Mouse (Mus musculus): ENCODE measurements at regions not wholly inside any gene's neighbourhood (a gene's known extent, or its start where the extent isn't known, plus 50 kb on each side); places are given as distances from the start of the nearest gene placed in this dataset.
A peak's percentile ranks its signal among the peaks of the same experiment; 100 is the strongest.

- TF ChIP-seq CTCF (IDR thresholded peaks at IDR 0.05; ENCODE audit: low read depth, low read length) (no peak), POLR2A (IDR thresholded peaks at IDR 0.05; ENCODE audit: insufficient read depth, low read length) (no peak), EP300 (IDR thresholded peaks at IDR 0.05; ENCODE audit: insufficient read depth, low read depth, low read length) (no peak)
- Histone ChIP-seq H3K9ac (ENCODE audit: low read depth, poor library complexity, severe bottlenecking) (no peak overlapping the region), H3K36me3 (ENCODE audit: control insufficient read depth, insufficient read depth, low read length, poor library complexity, severe bottlenecking) (no peaks in the 10 kb centered on the region), H3K9me3 (replicated peaks; ENCODE audit: control insufficient read depth, insufficient read depth, low read length, poor library complexity, severe bottlenecking) (no peaks in the 10 kb centered on the region), H3K27ac (ENCODE audit: insufficient read depth, low read length) (no peak overlapping the region), H3K27me3 (ENCODE audit: control insufficient read depth, insufficient read depth, low read length, poor library complexity, severe bottlenecking) (no peaks in the 10 kb centered on the region), H3K4me1 (ENCODE audit: control insufficient read depth, insufficient read depth, low read length) (no peaks in the 10 kb centered on the region), H3K4me3 (ENCODE audit: low read depth, low read length) (peak overlapping the region; percentile 35)
Measured at GRCm38 (mm10) chr4:131100796-131101156, 156.6 kb downstream of the Matn1 start.

GRCm38 (mm10) chr4:131102163-131102562 lies 158.0 kb downstream of the Matn1 start:
- TF ChIP-seq CTCF (IDR thresholded peaks at IDR 0.05; ENCODE audit: low read depth, low read length) (no peak), POLR2A (IDR thresholded peaks at IDR 0.05; ENCODE audit: insufficient read depth, low read length) (no peak), EP300 (IDR thresholded peaks at IDR 0.05; ENCODE audit: insufficient read depth, low read depth, low read length) (no peak)
- H3K27ac ChIP-seq (ENCODE audit: insufficient read depth, low read length), result no peak overlapping the region
- no peaks in the 10 kb centered on the region for H3K27me3 ChIP-seq (ENCODE audit: control insufficient read depth, insufficient read depth, low read length, poor library complexity, severe bottlenecking)
- no peaks in the 10 kb centered on the region for H3K4me1 ChIP-seq (ENCODE audit: control insufficient read depth, insufficient read depth, low read length)
- no peak overlapping the region for H3K9ac ChIP-seq (ENCODE audit: low read depth, poor library complexity, severe bottlenecking)
- H3K9me3 ChIP-seq (replicated peaks; ENCODE audit: control insufficient read depth, insufficient read depth, low read length, poor library complexity, severe bottlenecking), result no peaks in the 10 kb centered on the region
- H3K4me3 ChIP-seq (ENCODE audit: low read depth, low read length), result no peak overlapping the region
- no peaks in the 10 kb centered on the region for H3K36me3 ChIP-seq (ENCODE audit: control insufficient read depth, insufficient read depth, low read length, poor library complexity, severe bottlenecking)

GRCm38 (mm10) chr4:131107127-131107857 lies 163.1 kb downstream of the Matn1 start:
- Histone ChIP-seq H3K4me3 (ENCODE audit: low read depth, low read length) (no peak overlapping the region), H3K9me3 (replicated peaks; ENCODE audit: control insufficient read depth, insufficient read depth, low read length, poor library complexity, severe bottlenecking) (no peaks in the 10 kb centered on the region), H3K9ac (ENCODE audit: low read depth, poor library complexity, severe bottlenecking) (no peak overlapping the region), H3K27me3 (ENCODE audit: control insufficient read depth, insufficient read depth, low read length, poor library complexity, severe bottlenecking) (no peaks in the 10 kb centered on the region), H3K36me3 (ENCODE audit: control insufficient read depth, insufficient read depth, low read length, poor library complexity, severe bottlenecking) (no peaks in the 10 kb centered on the region), H3K4me1 (ENCODE audit: control insufficient read depth, insufficient read depth, low read length) (no peaks in the 10 kb centered on the region), H3K27ac (ENCODE audit: insufficient read depth, low read length) (no peak overlapping the region)
- no peak for TF ChIP-seq EP300 (IDR thresholded peaks at IDR 0.05; ENCODE audit: insufficient read depth, low read depth, low read length)
- no peak for TF ChIP-seq POLR2A (IDR thresholded peaks at IDR 0.05; ENCODE audit: insufficient read depth, low read length)

GRCm38 (mm10) chr4:131112536-131112935 lies 168.4 kb downstream of the Matn1 start:
- H3K4me3 ChIP-seq (ENCODE audit: low read depth, low read length), result no peak overlapping the region
- TF ChIP-seq POLR2A (IDR thresholded peaks at IDR 0.05; ENCODE audit: insufficient read depth, low read length) (no peak), EP300 (IDR thresholded peaks at IDR 0.05; ENCODE audit: insufficient read depth, low read depth, low read length) (no peak), CTCF (IDR thresholded peaks at IDR 0.05; ENCODE audit: low read depth, low read length) (no peak)
- no peak overlapping the region for H3K9ac ChIP-seq (ENCODE audit: low read depth, poor library complexity, severe bottlenecking)
- no peaks in the 10 kb centered on the region for H3K4me1 ChIP-seq (ENCODE audit: control insufficient read depth, insufficient read depth, low read length)
- no peaks in the 10 kb centered on the region for H3K9me3 ChIP-seq (replicated peaks; ENCODE audit: control insufficient read depth, insufficient read depth, low read length, poor library complexity, severe bottlenecking)
- no peaks in the 10 kb centered on the region for H3K27me3 ChIP-seq (ENCODE audit: control insufficient read depth, insufficient read depth, low read length, poor library complexity, severe bottlenecking)
- no peak overlapping the region for H3K27ac ChIP-seq (ENCODE audit: insufficient read depth, low read length)
- no peaks in the 10 kb centered on the region for H3K36me3 ChIP-seq (ENCODE audit: control insufficient read depth, insufficient read depth, low read length, poor library complexity, severe bottlenecking)

GRCm38 (mm10) chr4:131113727-131114303 lies 169.6 kb downstream of the Matn1 start:
- Histone ChIP-seq H3K9me3 (replicated peaks; ENCODE audit: control insufficient read depth, insufficient read depth, low read length, poor library complexity, severe bottlenecking) (no peaks in the 10 kb centered on the region; the same call in 1 of the 2 replicates), H3K9ac (ENCODE audit: low read depth, poor library complexity, severe bottlenecking) (no peak overlapping the region), H3K4me3 (ENCODE audit: low read depth, low read length) (no peak overlapping the region), H3K4me1 (ENCODE audit: control insufficient read depth, insufficient read depth, low read length) (no peaks in the 10 kb centered on the region), H3K27me3 (ENCODE audit: control insufficient read depth, insufficient read depth, low read length, poor library complexity, severe bottlenecking) (no peaks in the 10 kb centered on the region), H3K27ac (ENCODE audit: insufficient read depth, low read length) (no peak overlapping the region), H3K36me3 (ENCODE audit: control insufficient read depth, insufficient read depth, low read length, poor library complexity, severe bottlenecking) (no peaks in the 10 kb centered on the region)
- TF ChIP-seq EP300 (IDR thresholded peaks at IDR 0.05; ENCODE audit: insufficient read depth, low read depth, low read length), result no peak
- TF ChIP-seq POLR2A (IDR thresholded peaks at IDR 0.05; ENCODE audit: insufficient read depth, low read length), result no peak
- no peak for TF ChIP-seq CTCF (IDR thresholded peaks at IDR 0.05; ENCODE audit: low read depth, low read length)

- no peaks in the 10 kb centered on the region for H3K27me3 ChIP-seq (ENCODE audit: control insufficient read depth, insufficient read depth, low read length, poor library complexity, severe bottlenecking)
- no peaks in the 10 kb centered on the region for H3K36me3 ChIP-seq (ENCODE audit: control insufficient read depth, insufficient read depth, low read length, poor library complexity, severe bottlenecking)
- H3K4me3 ChIP-seq (ENCODE audit: low read depth, low read length), result no peak overlapping the region
- H3K27ac ChIP-seq (ENCODE audit: insufficient read depth, low read length), result no peak overlapping the region
- H3K4me1 ChIP-seq (ENCODE audit: control insufficient read depth, insufficient read depth, low read length), result no peaks in the 10 kb centered on the region
- TF ChIP-seq EP300 (IDR thresholded peaks at IDR 0.05; ENCODE audit: insufficient read depth, low read depth, low read length), result peak; percentile 13; the same call in 1 of the 2 replicates
- TF ChIP-seq CTCF (IDR thresholded peaks at IDR 0.05; ENCODE audit: low read depth, low read length), result no peak
- H3K9ac ChIP-seq (ENCODE audit: low read depth, poor library complexity, severe bottlenecking), result no peak overlapping the region
- H3K9me3 ChIP-seq (replicated peaks; ENCODE audit: control insufficient read depth, insufficient read depth, low read length, poor library complexity, severe bottlenecking), result no peaks in the 10 kb centered on the region; the same call in 1 of the 2 replicates
Measured at GRCm38 (mm10) chr4:131115247-131115646, 171.1 kb downstream of the Matn1 start.

Measured in ES-Bruce4 (cell line).